11 mouse cellular contexts compared by ENCODE assay signal in genomic region chr3:68535160-68535728, GRCm38 (mm10).
DNase-seq lines count a peak whose midpoint lies in the region; ATAC-seq lines count a peak whose summit lies in the region.
"Had no signal": no experiment of that assay in that cellular context is flagged by ENCODE, and none has a peak within 500 bp of the region (broad histone marks: within the 10 kb centered on the region; RNA-seq: fewer than 3 reads in every experiment).

No protein-coding gene starts in this region.

- no peaks in the 10 kb centered on the region for H3K27me3 ChIP-seq in heart, embryonic 10.5 days (ENCODE audit: insufficient read depth, poor library complexity, severe bottlenecking)
- H3K27me3 ChIP-seq in kidney, embryonic 14.5 days (ENCODE audit: control insufficient read depth, insufficient read depth, low read length), result no peaks in the 10 kb centered on the region
- no peaks in the 10 kb centered on the region for H3K27me3 ChIP-seq in midbrain, embryonic 13.5 days
- H3K27me3 ChIP-seq in midbrain, embryonic 11.5 days (ENCODE audit: control insufficient read depth, insufficient read depth, low read length), result no peaks in the 10 kb centered on the region

- peaks cover 45% of the 10 kb centered on the region for H3K4me1 ChIP-seq in heart, embryonic 10.5 days
- peaks cover 3% of the 10 kb centered on the region; the same call in 1 of the 2 replicates for H3K4me1 ChIP-seq in kidney, embryonic 14.5 days (ENCODE audit: control insufficient read depth, insufficient read depth, low read length)
- peaks cover 6% of the 10 kb centered on the region for H3K4me1 ChIP-seq in midbrain, embryonic 13.5 days (replicated peaks)
- H3K4me1 ChIP-seq in midbrain, embryonic 11.5 days (ENCODE audit: control insufficient read depth, insufficient read depth, low read length), result no peaks in the 10 kb centered on the region

- intact Hi-C loops in heart, postnatal 10 days (cut with DNase I), result loop anchor here (2.0 kb wide), 1 partner anchor 40 kb away; no protein-coding TSS in a partner anchor

- no peak overlapping the region for H3K4me2 ChIP-seq in kidney, embryonic 14.5 days (replicated peaks; ENCODE audit: low read depth, low read length)
- H3K4me2 ChIP-seq in midbrain, embryonic 13.5 days (replicated peaks), result no peak overlapping the region
- no peak overlapping the region for H3K4me2 ChIP-seq in midbrain, embryonic 11.5 days

- WGBS in heart, embryonic 10.5 days, result 75% methylated on average over 7 of the region's 7 CpGs
- WGBS in kidney, embryonic 14.5 days, result 85% methylated on average over 7 of the region's 7 CpGs
- WGBS in midbrain, embryonic 13.5 days, result 78% methylated on average over 7 of the region's 7 CpGs
- 74% methylated on average over 7 of the region's 7 CpGs for WGBS in midbrain, embryonic 11.5 days

- H3K9ac ChIP-seq in kidney, embryonic 14.5 days (ENCODE audit: low read depth, low read length), result no peak overlapping the region
- no peak overlapping the region for H3K9ac ChIP-seq in midbrain, embryonic 13.5 days (replicated peaks)
- H3K9ac ChIP-seq in midbrain, embryonic 11.5 days (ENCODE audit: low read length), result no peak overlapping the region
- H3K9ac ChIP-seq: liver, embryonic 14.5 days had no signal

- DNase-seq in heart, embryonic 10.5 days (ENCODE audit: low spot score), result no peak
- DNase-seq in heart, postnatal 10 days, result no peak
- no peak for DNase-seq in kidney, adult 9 months
- no peak for DNase-seq in midbrain, embryonic 11.5 days (ENCODE audit: low spot score, missing footprints)
- DNase-seq in kidney, postnatal 14 days, result peak; percentile 31
- DNase-seq in cerebellum, adult 9-11 months, result no peak
- DNase-seq: cerebellum, postnatal 14 days; right cerebral cortex, adult 18-20 months had no signal

- peak overlapping the region; percentile 83 for H3K27ac ChIP-seq in heart, embryonic 10.5 days
- H3K27ac ChIP-seq in kidney, embryonic 14.5 days (ENCODE audit: low read depth, low read length), result peak overlapping the region; percentile 17; the same call in 1 of the 2 replicates
- H3K27ac ChIP-seq in midbrain, embryonic 13.5 days, result no peak overlapping the region
- H3K27ac ChIP-seq in midbrain, embryonic 11.5 days (ENCODE audit: low read depth, low read length), result no peak overlapping the region
- H3K27ac ChIP-seq: liver, embryonic 14.5 days had no signal

- peaks cover 15% of the 10 kb centered on the region for H3K36me3 ChIP-seq in heart, embryonic 10.5 days
- H3K36me3 ChIP-seq in kidney, embryonic 14.5 days (ENCODE audit: control insufficient read depth, insufficient read depth, low read length), result no peaks in the 10 kb centered on the region
- H3K36me3 ChIP-seq in midbrain, embryonic 13.5 days, result 0 out of 2 replicates have a peak, but pooled peaks cover 5% of the 10 kb centered on the region
- H3K36me3 ChIP-seq in midbrain, embryonic 11.5 days (ENCODE audit: control insufficient read depth, insufficient read depth, low read length), result no peaks in the 10 kb centered on the region

- ATAC-seq in kidney, embryonic 14.5 days (ENCODE audit: low FRiP score, low TSS enrichment), result no peak
- peak; percentile 50; the same call in 1 of the 2 replicates for ATAC-seq in midbrain, embryonic 13.5 days
- no peak for ATAC-seq in midbrain, embryonic 11.5 days (ENCODE audit: low FRiP score)

- H3K4me3 ChIP-seq in heart, embryonic 10.5 days, result no peak overlapping the region
- no peak overlapping the region for H3K4me3 ChIP-seq in kidney, embryonic 14.5 days (ENCODE audit: low read length)
- H3K4me3 ChIP-seq in midbrain, embryonic 13.5 days (replicated peaks), result no peak overlapping the region
- H3K4me3 ChIP-seq in midbrain, embryonic 11.5 days (ENCODE audit: low read depth, low read length), result no peak overlapping the region

- no peaks in the 10 kb centered on the region for H3K9me3 ChIP-seq in heart, embryonic 10.5 days
- no peaks in the 10 kb centered on the region for H3K9me3 ChIP-seq in kidney, embryonic 14.5 days (ENCODE audit: control insufficient read depth, low read length)
- peaks cover 8% of the 10 kb centered on the region for H3K9me3 ChIP-seq in midbrain, embryonic 13.5 days
- H3K9me3 ChIP-seq in midbrain, embryonic 11.5 days (ENCODE audit: control insufficient read depth, low read length), result no peaks in the 10 kb centered on the region

Comparison
In these comparisons a context has a peak if more than half of its experiments do, and no peak if none do; other contexts are left out.
1. H3K27ac ChIP-seq: peak in heart, embryonic 10.5 days (single experiment) and kidney, embryonic 14.5 days (single experiment); none in midbrain, embryonic 13.5 days (single experiment) and midbrain, embryonic 11.5 days (single experiment).